Mouse (Mus musculus): ENCODE results near the gene Tas2r119. TPM values are rescaled to one million over a fixed set of nuclear protein-coding genes. Genes with fewer than 3 reads are reported as not detected.

Gene Tas2r119
- polyA plus RNA-seq (2017; shearing (Covaris generic)), result not detected

DNA sequence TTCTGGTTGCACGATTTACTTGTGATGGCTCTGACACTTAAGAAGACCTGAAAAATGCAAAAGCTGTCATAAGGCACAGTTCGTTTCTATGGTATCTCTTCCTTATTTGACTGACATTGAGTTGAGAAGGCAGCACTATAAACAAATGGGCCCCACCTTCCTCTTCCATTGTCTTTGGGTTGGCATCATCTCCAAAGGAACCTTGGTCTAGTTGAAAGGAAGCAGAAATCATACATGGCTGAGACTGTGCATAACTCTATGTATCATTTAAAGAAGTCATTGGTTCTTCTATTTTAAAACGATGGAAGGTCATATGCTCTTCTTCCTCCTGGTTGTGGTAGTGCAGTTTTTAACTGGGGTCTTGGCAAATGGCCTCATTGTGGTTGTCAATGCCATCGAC lies at the start of gene Tas2r119:
Tas2r119 (plus strand) TSS at position 301 of the 400 bp plus-strand sequence.

Other genes starting within 250 kb of the Tas2r119 start
- not detected for gene Sema5a, start 67.5 kb downstream of the Tas2r119 start, polyA plus RNA-seq (2017; shearing (Covaris generic))

Measured in inflammation-experienced regulatory T-cells, adult 16 weeks (primary cell).